Mouse (Mus musculus): ENCODE measurements around the gene Fam71f2. TPM values are rescaled to one million over a fixed set of nuclear protein-coding genes. Genes with fewer than 3 reads are reported as not detected.

The Fam71f2 gene
- total RNA-seq (2022) = under 1 TPM in 3 of 4 experiments, not detected in 1; 0.38 to 0.55 (median 0.54) TPM

- DNase-seq (ENCODE audit: low spot score in 2 of 2) = no peak
Observed at GRCm38 (mm10) chr6:29279293-29279692, at the start of gene Fam71f2. Fam71f2 (plus strand) TSS chr6:29279593.

GRCm38 (mm10) chr6:29230386-29230785 is 49.0 kb upstream of the Fam71f2 start:
- no peak for DNase-seq (ENCODE audit: low spot score in 2 of 2)

GRCm38 (mm10) chr6:29231799-29232198 is 47.6 kb upstream of the Fam71f2 start:
- no peak for DNase-seq (ENCODE audit: low spot score in 2 of 2)

- DNase-seq (ENCODE audit: low spot score in 2 of 2) = no peak
Observed at GRCm38 (mm10) chr6:29232321-29232720, 47.1 kb upstream of the Fam71f2 start.

GRCm38 (mm10) chr6:29233710-29234109 is 45.7 kb upstream of the Fam71f2 start:
- DNase-seq (ENCODE audit: low spot score in 2 of 2) = no peak

GRCm38 (mm10) chr6:29234272-29234671 is 45.1 kb upstream of the Fam71f2 start:
- no peak for DNase-seq (ENCODE audit: low spot score in 2 of 2)

GRCm38 (mm10) chr6:29240806-29241205 is 38.6 kb upstream of the Fam71f2 start:
- DNase-seq (ENCODE audit: low spot score in 2 of 2) = peak in 1 of 2 experiments; percentile 33

- DNase-seq (ENCODE audit: low spot score in 2 of 2) = no peak
Observed at GRCm38 (mm10) chr6:29241697-29242096, 37.7 kb upstream of the Fam71f2 start.

- DNase-seq (ENCODE audit: low spot score in 2 of 2) = no peak
Observed at GRCm38 (mm10) chr6:29242265-29242664, 37.1 kb upstream of the Fam71f2 start.

GRCm38 (mm10) chr6:29245272-29246120 is 33.9 kb upstream of the Fam71f2 start:
- DNase-seq (ENCODE audit: low spot score in 2 of 2) = no peak

- no peak for DNase-seq (ENCODE audit: low spot score in 2 of 2)
Observed at GRCm38 (mm10) chr6:29246183-29246582, 33.2 kb upstream of the Fam71f2 start.

GRCm38 (mm10) chr6:29246585-29246984 is 32.8 kb upstream of the Fam71f2 start:
- DNase-seq (ENCODE audit: low spot score in 2 of 2) = no peak

- no peak for DNase-seq (ENCODE audit: low spot score in 2 of 2)
Observed at GRCm38 (mm10) chr6:29247072-29247471, 32.3 kb upstream of the Fam71f2 start.

- no peak for DNase-seq (ENCODE audit: low spot score in 2 of 2)
Observed at GRCm38 (mm10) chr6:29259418-29259817, 20.0 kb upstream of the Fam71f2 start.

- DNase-seq (ENCODE audit: low spot score in 2 of 2) = no peak
Observed at GRCm38 (mm10) chr6:29261831-29262230, 17.6 kb upstream of the Fam71f2 start.

- DNase-seq (ENCODE audit: low spot score in 2 of 2) = peak; percentile 59 to 73
Observed at GRCm38 (mm10) chr6:29263650-29264455, 15.5 kb upstream of the Fam71f2 start.

GRCm38 (mm10) chr6:29264456-29264781 is 15.0 kb upstream of the Fam71f2 start:
- no peak for DNase-seq (ENCODE audit: low spot score in 2 of 2)

GRCm38 (mm10) chr6:29266936-29267335 is 12.5 kb upstream of the Fam71f2 start:
- no peak for DNase-seq (ENCODE audit: low spot score in 2 of 2)

GRCm38 (mm10) chr6:29269006-29269668 is 10.3 kb upstream of the Fam71f2 start:
- DNase-seq (ENCODE audit: low spot score in 2 of 2) = no peak

- no peak for DNase-seq (ENCODE audit: low spot score in 2 of 2)
Observed at GRCm38 (mm10) chr6:29270961-29271360, 8.4 kb upstream of the Fam71f2 start.

- peak; percentile 82 to 88 for DNase-seq (ENCODE audit: low spot score in 2 of 2)
Observed at GRCm38 (mm10) chr6:29272312-29273072, 6.9 kb upstream of the Fam71f2 start, which contains the start of gene Hilpda. Hilpda (plus strand) TSS chr6:29272488.

All from layer of hippocampus, adult 8-10 months (tissue).